Mouse (Mus musculus) kidney, adult 2 months (tissue): ENCODE data around the gene Man1a2. TPM values are rescaled to one million over a fixed set of nuclear protein-coding genes. Genes with fewer than 3 reads are reported as not detected.

Experiments
- DNase-seq: peaks from one replicate; pipeline ENCODE4 v3.0.0; 2021
- H3K27ac ChIP-seq: fragments of 200-500 bp; 2 replicates; pipeline ENCODE4 v1.5.1; 2012; ENCODE audit warnings: low read depth, low read length, control low read depth, inconsistent platforms; ENCODE audit not compliant: insufficient read depth
- H3K27me3 ChIP-seq: fragments of 200-500 bp; replicated peaks from 2 replicates; pipeline ENCODE4 v1.6.1; 2012; ENCODE audit warnings: mild to moderate bottlenecking, moderate library complexity, low read length, inconsistent platforms; ENCODE audit not compliant: control insufficient read depth, insufficient read depth
- H3K36me3 ChIP-seq: fragments of 200-500 bp; 2 replicates; pipeline ENCODE4 v1.6.1; 2012; ENCODE audit warnings: mild to moderate bottlenecking, moderate library complexity, low read length, inconsistent platforms; ENCODE audit not compliant: control insufficient read depth, insufficient read depth
- H3K4me1 ChIP-seq: fragments of 200-500 bp; 2 replicates; pipeline ENCODE4 v1.6.1; 2011; ENCODE audit warnings: low read length; ENCODE audit not compliant: control insufficient read depth, insufficient read depth
- H3K4me3 ChIP-seq: fragments of 200-500 bp; 2 replicates; pipeline ENCODE4 v1.5.1; 2011; ENCODE audit warnings: mild to moderate bottlenecking, low read depth, low read length, control low read depth; ENCODE audit not compliant: insufficient read depth
- CTCF ChIP-seq: fragments of 200-500 bp; conservative IDR thresholded peaks from 2 replicates; pipeline ENCODE4 v1.5.1; 2011; ENCODE audit warnings: low read depth, mild to moderate bottlenecking, control low read depth, low read length, moderate library complexity, mixed read lengths; ENCODE audit not compliant: insufficient read depth, insufficient read length
- POLR2A ChIP-seq: fragments of 200-500 bp; IDR thresholded peaks from one replicate; pipeline ENCODE4 v1.6.1; 2011; ENCODE audit warnings: low read depth, low read length, control low read depth
- WGBS: fragments of 180-500 bp; shearing (Covaris S2); methylation state at CpG from one replicate; pipeline ENCODE4 v1.1.7; 2018; 5-methylcytosine and 5-hydroxymethylcytosine counted together
- polyA plus RNA-seq: library from polyadenylated mRNA; depleted of rRNA; stranded (reverse); fragments of >200 nt; gene quantifications from 2 replicates; pipeline ENCODE4 v1.2.3, GENCODE M21; 2012

Gene Man1a2
- polyA plus RNA-seq, 1 experiment, result 9.5 TPM

DNA sequence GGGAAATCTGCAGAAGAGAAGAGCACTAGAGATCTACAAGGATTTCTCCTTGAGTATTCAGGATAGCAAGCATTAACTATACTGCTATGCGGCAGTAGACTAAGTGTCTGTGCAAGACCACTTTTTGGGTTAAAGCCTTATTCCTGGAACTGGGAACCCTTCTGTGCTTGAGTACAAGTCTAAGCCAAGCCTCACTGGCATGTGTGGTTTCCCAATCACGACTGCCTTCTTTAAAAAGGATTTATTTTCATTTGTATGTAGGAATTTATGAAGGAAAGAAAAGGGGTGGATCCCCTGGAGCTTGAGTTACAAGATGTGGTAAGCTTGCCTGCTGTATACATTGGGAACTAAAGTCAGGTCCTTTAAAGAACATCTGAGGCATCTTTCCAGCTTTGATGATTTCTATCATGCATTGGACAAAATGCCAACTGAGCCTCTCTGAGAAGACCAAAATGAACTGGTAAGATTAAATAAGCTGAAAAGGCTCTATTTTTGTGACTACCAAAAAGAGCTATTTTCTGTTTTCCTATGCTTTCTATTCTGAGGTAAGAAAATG is 86.0 kb downstream of the Man1a2 start:
- WGBS, result 75% methylated on average over 2 of the region's 2 CpGs
- Histone ChIP-seq H3K4me3 (no peak overlapping the region), H3K27me3 (no peaks in the 10 kb centered on the region), H3K27ac (no peak overlapping the region), H3K36me3 (no peaks in the 10 kb centered on the region), H3K4me1 (no peaks in the 10 kb centered on the region)
- DNase-seq, result no peak
- TF ChIP-seq CTCF, result no peak
- no peak for TF ChIP-seq POLR2A

DNA sequence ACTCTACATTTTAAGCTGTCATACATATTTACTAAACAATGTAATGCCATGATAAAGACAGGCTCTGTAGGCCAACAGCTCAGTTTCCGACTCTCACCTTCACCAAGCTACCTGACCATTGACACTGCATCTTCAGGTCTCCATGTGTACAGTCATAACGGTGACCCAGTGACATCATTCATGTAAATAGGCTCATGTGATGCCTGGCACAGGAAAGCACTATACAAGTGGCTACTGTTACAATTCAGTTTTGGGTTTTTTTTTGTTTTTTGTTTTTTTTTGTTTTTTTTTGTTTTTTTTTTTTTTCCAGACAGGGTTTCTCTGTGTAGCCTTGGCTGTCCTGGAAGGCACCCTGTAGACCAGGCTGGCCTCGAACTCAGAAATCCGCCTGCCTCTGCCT is 94.2 kb downstream of the Man1a2 start:
- Histone ChIP-seq H3K27ac (no peak overlapping the region), H3K27me3 (no peaks in the 10 kb centered on the region)
- over 99% methylated on average over 4 of the region's 4 CpGs for WGBS

DNA sequence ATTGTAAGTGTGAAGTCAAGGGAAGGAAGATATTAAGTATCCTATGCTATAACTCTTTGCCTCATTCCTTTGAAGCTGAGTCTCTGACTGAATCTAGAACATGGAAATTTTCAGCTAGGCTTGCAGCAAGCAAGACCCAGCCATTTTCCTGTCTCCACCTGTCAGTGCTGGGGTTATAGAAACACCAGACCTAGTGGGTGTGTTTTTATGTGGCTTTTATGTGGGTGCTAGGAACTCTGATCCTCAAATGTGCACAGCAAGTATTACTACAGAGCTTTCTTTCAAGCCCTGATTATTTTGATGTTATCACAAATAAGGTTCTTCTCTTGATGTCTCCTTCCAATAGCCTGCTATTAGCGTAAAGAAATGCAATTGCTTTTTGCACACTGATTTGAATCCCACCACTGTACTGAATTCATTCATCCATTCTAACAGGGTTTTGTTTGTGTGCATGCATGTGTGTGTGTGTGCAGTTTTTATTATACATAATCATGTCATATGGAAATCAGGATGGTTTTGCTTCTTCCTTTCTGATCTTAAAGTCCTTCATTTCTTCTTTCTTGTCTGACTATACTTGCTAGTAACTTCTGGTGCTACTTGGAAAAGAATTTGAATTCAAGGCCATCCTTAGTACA is 102.5 kb downstream of the Man1a2 start:
- Histone ChIP-seq H3K36me3 (no peaks in the 10 kb centered on the region; the same call in 1 of the 2 replicates), H3K27me3 (no peaks in the 10 kb centered on the region), H3K4me3 (no peak overlapping the region), H3K4me1 (no peaks in the 10 kb centered on the region), H3K27ac (no peak overlapping the region)
- no peak for DNase-seq
- 92% methylated on average over 1 of the region's 1 CpGs for WGBS
- TF ChIP-seq POLR2A, result no peak
- TF ChIP-seq CTCF, result no peak

More for the DNA sequence above, 94.2 kb downstream of the Man1a2 start:
- TF ChIP-seq POLR2A, result no peak
- TF ChIP-seq CTCF, result no peak
- Histone ChIP-seq H3K36me3 (no peaks in the 10 kb centered on the region; the same call in 1 of the 2 replicates), H3K4me3 (no peak overlapping the region), H3K4me1 (no peaks in the 10 kb centered on the region)
- DNase-seq, result no peak

DNA sequence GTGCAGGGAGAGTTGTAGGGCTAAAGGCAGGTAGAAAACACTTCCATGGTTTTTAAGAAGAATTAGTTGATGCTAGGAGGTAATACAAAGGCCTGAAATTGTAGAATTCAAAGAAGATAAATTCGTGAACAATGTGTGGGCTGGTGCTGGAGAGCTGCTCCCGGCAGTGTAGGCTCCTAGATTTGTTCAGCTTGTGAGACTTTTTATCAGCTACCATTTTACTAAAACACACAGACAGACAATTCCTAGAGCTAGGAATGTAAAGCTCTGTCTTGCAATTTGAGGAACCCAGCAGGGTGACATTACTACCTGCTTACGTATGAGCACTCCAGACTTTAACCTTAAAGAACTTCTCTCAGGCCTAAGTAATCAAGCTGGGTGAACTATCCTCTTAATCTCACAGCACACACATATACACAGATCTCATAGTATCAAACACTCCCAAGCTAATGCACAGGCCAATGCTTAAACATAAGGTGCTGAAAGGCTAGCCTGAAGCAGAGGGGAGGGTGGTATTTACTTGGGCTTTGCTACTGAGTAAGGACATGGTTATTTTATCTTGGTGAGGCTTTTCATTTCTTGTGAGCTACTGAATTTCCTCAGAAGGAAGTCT is 112.6 kb downstream of the Man1a2 start:
- H3K36me3 ChIP-seq, result peaks cover 4% of the 10 kb centered on the region
- no peak for DNase-seq
- H3K27ac ChIP-seq, result no peak overlapping the region
- H3K27me3 ChIP-seq, result no peaks in the 10 kb centered on the region
- no peak overlapping the region for H3K4me3 ChIP-seq
- H3K4me1 ChIP-seq, result no peaks in the 10 kb centered on the region
- TF ChIP-seq CTCF (no peak), POLR2A (no peak)
- 85% methylated on average over 3 of the region's 3 CpGs for WGBS

DNA sequence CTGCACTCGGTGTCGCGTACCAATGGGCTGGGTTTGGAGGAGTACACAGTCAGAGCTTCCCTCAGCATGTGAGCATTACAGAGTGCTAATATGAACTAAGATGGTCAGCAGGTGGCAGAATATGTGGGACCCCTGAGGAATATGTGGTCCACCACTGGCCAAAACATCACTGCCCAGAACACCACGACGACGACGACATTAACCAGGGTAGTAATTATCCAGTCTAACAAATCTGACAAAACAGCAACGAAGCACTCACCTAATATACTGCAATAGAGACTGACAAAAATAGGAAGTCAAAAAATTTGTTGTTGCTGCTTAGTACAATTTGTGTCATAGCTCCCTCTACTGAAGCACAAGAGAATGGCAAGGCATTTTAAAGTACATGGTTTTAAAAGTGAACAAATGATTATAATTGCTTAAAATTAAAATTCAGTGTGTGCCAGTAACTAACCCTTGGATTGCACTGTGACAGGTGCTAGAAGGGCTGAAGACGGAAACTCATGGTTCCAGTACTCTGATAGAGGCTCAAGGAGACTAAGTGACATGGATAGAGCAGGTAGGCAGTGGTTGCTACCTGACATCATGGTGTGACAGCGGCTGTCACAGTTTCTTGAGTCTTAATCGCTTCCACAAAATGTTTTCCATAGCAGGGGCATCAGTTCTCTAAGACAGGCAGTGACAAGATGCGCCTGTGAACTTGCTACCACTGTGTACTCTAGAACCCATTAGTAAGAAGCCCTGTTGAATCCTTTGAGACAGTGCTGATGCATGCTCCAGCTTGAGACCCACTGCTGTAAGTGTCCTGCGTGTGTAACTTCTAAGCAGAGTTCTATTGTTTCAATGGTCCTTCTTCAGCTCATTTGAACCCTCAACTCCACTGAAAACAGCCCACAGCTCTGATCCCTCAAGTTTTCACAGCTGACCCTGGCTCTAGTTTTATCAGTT is 116.6 kb downstream of the Man1a2 start:
- Histone ChIP-seq H3K36me3 (no peaks in the 10 kb centered on the region), H3K27ac (no peak overlapping the region), H3K4me3 (no peak overlapping the region), H3K4me1 (no peaks in the 10 kb centered on the region), H3K27me3 (no peaks in the 10 kb centered on the region)
- TF ChIP-seq CTCF (peak; percentile 31), POLR2A (no peak)
- DNase-seq, result peak; percentile 19
- WGBS, result 81% methylated on average over 13 of the region's 13 CpGs

DNA sequence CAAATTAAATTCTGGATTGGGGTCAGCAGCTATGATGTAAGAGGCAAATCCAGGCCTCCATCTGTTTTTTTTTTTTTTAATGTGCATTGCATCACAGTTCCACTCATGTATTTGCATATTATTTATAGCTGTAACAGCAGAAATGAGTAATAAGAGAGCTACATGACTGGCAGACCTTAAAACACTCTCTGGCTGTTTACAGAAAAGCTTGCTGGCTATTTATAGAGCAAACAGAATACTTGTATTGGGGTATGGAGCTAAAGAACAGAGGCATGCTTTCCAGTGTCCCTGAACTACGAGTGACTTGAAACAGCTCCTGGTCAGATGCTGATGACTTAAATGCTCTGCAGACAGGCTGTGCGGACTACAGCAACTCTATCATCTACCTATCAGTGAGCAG is 121.7 kb downstream of the Man1a2 start:
- WGBS, result 76% methylated on average over 2 of the region's 2 CpGs
- Histone ChIP-seq H3K27me3 (no peaks in the 10 kb centered on the region), H3K36me3 (no peaks in the 10 kb centered on the region), H3K4me1 (no peaks in the 10 kb centered on the region), H3K4me3 (no peak overlapping the region), H3K27ac (no peak overlapping the region)
- TF ChIP-seq CTCF, result no peak
- DNase-seq, result no peak
